Mouse (Mus musculus) T-helper 17 cell (primary cell): ENCODE measurements around the gene Cux2.

Experiments
- in situ Hi-C, 2 experiments: fragments of 300-600 bp; cut with MboI, MseI; formaldehyde crosslinking; loops; 1 replicate in 1 of 2; 2 replicates in 1 of 2; pipeline ENCODE4 v1.15.1; 2025; ENCODE audit warnings: high pct_unique_total_duplicates in 2 of 2

Cux2 gene

DNA sequence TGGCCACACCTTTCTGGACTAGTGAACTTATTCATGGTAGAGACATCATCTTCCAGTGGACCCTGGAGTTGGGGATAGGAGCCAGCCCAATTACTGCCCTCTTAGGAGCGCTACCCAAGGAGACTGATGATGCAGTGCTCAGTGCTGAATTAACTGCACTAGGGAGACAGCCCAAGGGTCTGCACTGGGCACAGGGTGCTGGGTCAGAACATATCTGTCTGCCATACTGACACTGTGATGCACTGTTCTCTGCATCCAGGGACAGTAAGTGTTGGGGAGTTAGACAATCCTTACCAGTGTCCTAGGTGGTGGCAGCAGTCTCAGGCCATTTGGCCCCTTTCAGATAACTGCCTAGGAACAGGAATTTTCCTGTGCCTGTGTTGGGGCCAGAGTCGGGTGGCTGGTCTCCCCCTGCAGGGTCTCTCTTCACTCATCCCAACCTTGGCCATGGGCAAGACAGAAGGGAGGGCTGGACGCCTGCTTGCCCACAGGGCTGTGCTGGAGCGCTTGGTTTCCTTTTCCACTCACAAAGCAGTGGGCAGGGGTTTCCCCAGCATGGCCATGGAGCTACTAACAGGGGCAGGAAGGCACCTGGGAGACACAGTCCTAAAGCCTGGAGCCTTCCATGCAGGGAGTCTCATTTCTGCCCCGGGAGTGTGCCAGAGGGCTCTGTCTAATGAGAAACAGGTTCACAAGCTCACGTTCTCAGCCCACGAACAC is 227.0 kb downstream of the Cux2 start:
- in situ Hi-C loops = no loop called here

DNA sequence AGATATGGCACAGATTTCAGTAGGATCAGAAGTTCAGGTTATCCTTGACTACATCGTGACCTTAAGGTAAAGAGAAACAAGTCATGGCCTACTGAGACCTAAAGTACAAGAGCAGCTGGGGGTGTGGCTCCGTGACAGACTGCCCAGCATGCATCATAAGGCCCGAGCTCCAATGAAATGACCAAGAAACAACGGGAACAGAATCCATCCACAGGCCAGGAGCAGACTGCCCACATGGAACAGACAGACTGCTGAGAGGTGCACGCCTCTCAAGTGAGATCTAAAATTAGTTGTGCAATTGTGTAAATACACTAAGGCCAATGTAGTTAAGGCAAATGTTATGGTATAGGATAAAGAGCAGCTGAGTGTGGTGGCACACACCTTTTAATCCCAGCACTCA is 228.3 kb downstream of the Cux2 start:
- in situ Hi-C loops = no loop called here

GRCm38 (mm10) chr5:121821116-121821515 is 228.8 kb downstream of the Cux2 start:
- in situ Hi-C loops = no loop called here

DNA sequence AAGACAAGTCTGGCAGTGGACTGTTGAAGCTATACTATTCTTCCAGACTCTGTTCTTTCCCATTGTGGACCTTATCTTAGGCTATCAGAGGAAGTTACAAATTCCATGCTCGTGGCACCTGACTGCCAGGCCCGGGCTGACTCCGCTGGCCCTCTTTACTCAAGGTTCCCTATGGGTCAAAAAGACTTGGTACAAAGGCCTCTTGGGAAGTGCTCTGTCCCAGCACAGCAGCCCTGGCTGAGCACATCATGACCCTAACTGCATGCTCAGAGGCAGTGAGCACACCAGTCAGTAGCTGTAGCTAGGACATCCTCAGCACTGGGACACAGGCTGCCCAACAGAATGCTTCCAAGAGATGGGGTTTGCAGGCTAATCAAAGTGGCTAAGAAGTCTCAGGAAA is 229.2 kb downstream of the Cux2 start:
- in situ Hi-C loops = no loop called here

- in situ Hi-C loops = no loop called here
Measured at GRCm38 (mm10) chr5:121820161-121820560, 229.7 kb downstream of the Cux2 start.

DNA sequence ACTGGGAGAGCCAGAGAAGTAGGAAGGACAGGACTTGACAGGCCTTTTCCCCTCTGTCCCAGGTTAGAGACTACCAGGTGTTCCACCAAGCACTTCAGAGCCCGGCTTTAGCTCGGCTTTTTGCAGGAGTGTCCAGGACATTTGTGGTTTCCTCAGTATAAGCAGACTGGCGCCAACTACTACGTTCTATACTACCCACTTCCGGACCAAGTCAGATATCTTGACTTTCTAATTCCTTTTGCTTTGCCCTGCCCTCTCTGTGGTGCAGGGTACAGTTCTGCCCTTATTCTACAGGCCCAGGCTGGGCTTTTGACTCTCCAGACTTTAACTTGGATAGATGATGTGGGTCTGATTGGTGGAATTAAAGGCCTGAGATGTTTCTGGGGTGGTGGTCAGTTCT is 230.3 kb downstream of the Cux2 start:
- in situ Hi-C loops = no loop called here

- in situ Hi-C loops = no loop called here
Measured at GRCm38 (mm10) chr5:121818862-121819261, 231.0 kb downstream of the Cux2 start.

GRCm38 (mm10) chr5:121818401-121818800 is 231.5 kb downstream of the Cux2 start:
- in situ Hi-C loops = no loop called here

- in situ Hi-C loops = no loop called here
Measured at GRCm38 (mm10) chr5:121817551-121817950, 232.4 kb downstream of the Cux2 start.

- in situ Hi-C loops = no loop called here
Measured at GRCm38 (mm10) chr5:121816611-121817010, 233.3 kb downstream of the Cux2 start.

DNA sequence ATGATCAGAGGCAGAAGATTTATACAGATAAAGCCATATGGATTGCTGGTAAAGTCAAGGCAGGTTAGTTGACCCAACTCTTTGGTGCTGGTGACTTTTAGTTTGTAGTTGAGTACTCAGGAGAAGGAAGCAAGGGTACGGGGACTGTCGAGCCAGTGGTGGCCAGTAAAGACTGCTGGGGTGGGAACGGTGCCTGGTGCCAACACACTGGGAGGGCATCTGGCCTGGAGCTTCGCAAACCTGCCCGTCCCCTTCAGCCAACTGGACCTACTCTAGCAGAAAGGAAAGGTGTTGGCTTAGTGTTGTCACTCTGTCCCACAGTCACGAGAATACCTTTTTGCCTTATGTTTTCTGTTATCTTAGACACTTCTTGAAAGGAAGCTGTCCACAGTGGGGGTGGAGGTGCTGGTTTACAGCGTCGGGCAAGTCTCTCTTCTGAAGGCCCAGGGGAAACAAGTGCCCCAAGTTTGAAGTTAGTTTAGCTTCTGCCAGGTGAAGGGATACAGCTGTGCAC is 234.0 kb downstream of the Cux2 start:
- in situ Hi-C loops = no loop called here

DNA sequence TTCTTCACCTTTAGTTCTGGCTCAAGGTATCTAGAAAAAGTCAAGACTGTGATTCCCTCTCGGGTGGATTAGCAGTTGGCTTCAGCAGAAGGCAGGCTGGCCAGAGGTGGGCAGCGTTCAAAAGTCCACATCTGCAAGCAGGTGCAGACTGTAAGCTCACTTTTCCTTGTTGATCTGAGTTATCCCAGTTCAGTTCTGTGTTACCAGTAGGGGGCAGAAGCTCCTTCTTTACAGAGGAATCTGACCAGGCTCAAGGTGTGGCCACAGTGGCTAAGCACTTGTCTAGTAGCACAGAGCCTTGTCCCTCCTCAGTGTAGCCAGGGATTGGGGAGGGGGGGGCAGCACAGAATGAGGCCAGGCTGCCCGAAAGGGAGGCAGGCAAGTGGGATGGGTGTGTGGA is 234.8 kb downstream of the Cux2 start:
- in situ Hi-C loops = no loop called here

- in situ Hi-C loops = no loop called here
Measured at GRCm38 (mm10) chr5:121813744-121814143, 236.2 kb downstream of the Cux2 start.

DNA sequence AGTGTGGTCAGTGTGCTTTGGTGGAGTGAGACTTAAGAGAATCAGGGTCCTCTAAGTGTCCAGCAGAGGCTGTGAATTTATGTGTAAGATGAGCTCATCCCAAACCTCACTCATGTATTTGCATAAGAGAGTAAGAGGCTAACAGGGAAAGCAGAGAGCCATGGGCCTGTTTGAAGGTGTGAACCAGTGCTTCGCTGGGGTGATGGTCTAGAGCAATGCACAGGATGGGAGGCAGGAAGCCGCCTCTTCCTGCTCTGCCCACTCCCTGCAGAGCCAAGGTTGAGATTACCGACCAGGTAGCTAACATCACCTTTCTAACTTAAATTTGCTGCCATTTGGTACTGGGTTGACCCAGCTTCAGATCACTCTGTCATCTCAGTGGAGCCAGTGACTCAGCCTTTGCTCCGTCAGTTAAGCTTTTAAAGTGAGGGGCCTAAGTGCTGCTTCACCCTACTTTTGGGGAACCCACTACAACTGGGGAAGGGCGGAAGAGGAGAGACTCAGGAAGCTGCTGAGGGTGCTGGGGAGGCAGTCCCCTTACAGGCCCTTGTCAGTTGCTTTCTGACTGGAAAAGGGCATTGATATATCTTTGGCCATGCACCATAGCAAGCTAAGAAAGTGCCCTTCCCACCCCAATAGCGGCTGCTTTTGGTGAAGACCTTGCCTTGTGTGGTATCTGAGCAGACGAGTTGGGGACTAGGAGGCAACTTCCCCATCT is 237.2 kb downstream of the Cux2 start:
- in situ Hi-C loops = no loop called here

GRCm38 (mm10) chr5:121811485-121811931 is 238.4 kb downstream of the Cux2 start:
- in situ Hi-C loops = no loop called here

- in situ Hi-C loops = no loop called here
Measured at GRCm38 (mm10) chr5:121810331-121811151, 239.4 kb downstream of the Cux2 start.

- in situ Hi-C loops = no loop called here
Measured at GRCm38 (mm10) chr5:121809667-121810224, 240.2 kb downstream of the Cux2 start.

- in situ Hi-C loops = no loop called here
Measured at GRCm38 (mm10) chr5:121808202-121808601, 241.7 kb downstream of the Cux2 start.

GRCm38 (mm10) chr5:121807186-121807585 is 242.7 kb downstream of the Cux2 start:
- in situ Hi-C loops = no loop called here
